Mouse (Mus musculus) limb, embryonic 14.5 days (tissue): ENCODE data around the gene Msi2. TPM values are rescaled to one million over a fixed set of nuclear protein-coding genes. Genes with fewer than 3 reads are reported as not detected.

Source experiments
- ATAC-seq: fragments of 200-750 bp; cut with Nextera tagmentation; 2 replicates; pipeline ENCODE4 v1.8.0; 2017; ENCODE audit warnings: low read depth, moderate number of reproducible peaks, moderate TSS enrichment; ENCODE audit not compliant: low FRiP score
- DNase-seq: peaks from one replicate; pipeline ENCODE4 v3.0.0-alpha.2; 2015; ENCODE audit warnings: low spot score
- H3K27ac ChIP-seq: fragments of 300-500 bp; sonication (generic); replicated peaks from 2 replicates; pipeline ENCODE4 v1.5.1; 2014; ENCODE audit warnings: low read depth, mild to moderate bottlenecking, low read length, moderate library complexity, mixed read lengths
- H3K27me3 ChIP-seq: fragments of 300-500 bp; sonication (generic); 2 replicates; pipeline ENCODE4 v1.6.1; 2014; ENCODE audit warnings: low read length, mixed read lengths; ENCODE audit not compliant: control insufficient read depth, insufficient read depth
- H3K36me3 ChIP-seq: fragments of 300-500 bp; sonication (generic); 2 replicates; pipeline ENCODE4 v1.6.1; 2014; ENCODE audit warnings: mild to moderate bottlenecking, low read length, moderate library complexity, mixed read lengths; ENCODE audit not compliant: control insufficient read depth, insufficient read depth
- H3K4me1 ChIP-seq: fragments of 300-500 bp; sonication (generic); 2 replicates; pipeline ENCODE4 v1.6.1; 2014; ENCODE audit warnings: antibody characterized with exemption, low read length, mixed read lengths; ENCODE audit not compliant: control insufficient read depth, insufficient read depth
- H3K4me2 ChIP-seq: fragments of 300-500 bp; sonication (generic); replicated peaks from 2 replicates; pipeline ENCODE4 v1.6.1; 2014; ENCODE audit warnings: low read depth, mild to moderate bottlenecking, low read length, moderate library complexity; ENCODE audit not compliant: severe bottlenecking
- H3K4me3 ChIP-seq: fragments of 300-500 bp; sonication (generic); replicated peaks from 2 replicates; pipeline ENCODE4 v1.5.1; 2014; ENCODE audit warnings: low read length
- H3K9ac ChIP-seq: fragments of 300-500 bp; sonication (generic); 2 replicates; pipeline ENCODE4 v1.6.1; 2014; ENCODE audit warnings: mild to moderate bottlenecking, low read depth, low read length, moderate library complexity; ENCODE audit not compliant: severe bottlenecking
- H3K9me3 ChIP-seq: fragments of 300-500 bp; sonication (generic); 2 replicates; pipeline ENCODE4 v1.6.1; 2016; ENCODE audit warnings: low read length; ENCODE audit not compliant: control insufficient read depth
- POLR2A ChIP-seq: fragments of 200-500 bp; IDR thresholded peaks from 2 replicates; pipeline ENCODE4 v1.8.0; 2012; ENCODE audit warnings: inconsistent platforms, mild to moderate bottlenecking, moderate library complexity, borderline replicate concordance; ENCODE audit not compliant: insufficient read depth, insufficient read length; ENCODE audit errors: extremely low read depth
- WGBS: fragments of 180-500 bp; shearing (Covaris S2); extraction: QIAGEN DNeasy Blood & Tissue Kit; methylation state at CpG from one replicate; pipeline ENCODE4 v1.1.7; 2014; 5-methylcytosine and 5-hydroxymethylcytosine counted together
- polyA plus RNA-seq, 2 experiments: library from polyadenylated mRNA; depleted of rRNA in 1 of 2; stranded (reverse) in 1 of 2; unstranded in 1 of 2; fragments of >200 nt; fragmentation: Nextera tagmentation in 1 of 2; extraction: Ambion mirVana in 1 of 2; gene quantifications; 2 replicates each; pipeline versions ENCODE4 v1.2.1 to v1.2.3; 2012 to 2014

Msi2 gene
- polyA plus RNA-seq, 2 experiments, result 13.9 to 36.5 TPM

- H3K36me3 ChIP-seq, result no peaks in the 10 kb centered on the region
- H3K27me3 ChIP-seq, result peaks cover 6% of the 10 kb centered on the region; the same call in 1 of the 2 replicates
- H3K9ac ChIP-seq, result no peak overlapping the region
- no peaks in the 10 kb centered on the region for H3K9me3 ChIP-seq
- ATAC-seq, result peak; percentile 60
- WGBS, result 20% methylated on average over 11 of the region's 11 CpGs
- H3K4me2 ChIP-seq, result no peak overlapping the region
- TF ChIP-seq POLR2A, result no peak
- peak; percentile 82 for DNase-seq
- H3K4me1 ChIP-seq, result peaks cover 29% of the 10 kb centered on the region
- H3K4me3 ChIP-seq, result no peak overlapping the region
- no peak overlapping the region for H3K27ac ChIP-seq
Measured at GRCm38 (mm10) chr11:88572461-88572860, 145.9 kb downstream of the Msi2 start.

GRCm38 (mm10) chr11:88570715-88571202 is 147.6 kb downstream of the Msi2 start:
- Histone ChIP-seq H3K27me3 (peaks cover 6% of the 10 kb centered on the region; the same call in 1 of the 2 replicates), H3K27ac (no peak overlapping the region), H3K4me2 (no peak overlapping the region), H3K4me3 (no peak overlapping the region), H3K4me1 (peaks cover 34% of the 10 kb centered on the region), H3K9me3 (no peaks in the 10 kb centered on the region), H3K9ac (no peak overlapping the region), H3K36me3 (no peaks in the 10 kb centered on the region)
- TF ChIP-seq POLR2A, result no peak
- DNase-seq (no peak), ATAC-seq (no peak)
- 80% methylated on average over 6 of the region's 6 CpGs for WGBS

- Histone ChIP-seq H3K4me1 (peaks cover 14% of the 10 kb centered on the region), H3K4me3 (no peak overlapping the region), H3K27ac (no peak overlapping the region), H3K36me3 (0 out of 2 replicates have a peak, but pooled peaks cover 3% of the 10 kb centered on the region), H3K27me3 (no peaks in the 10 kb centered on the region), H3K9ac (no peak overlapping the region), H3K4me2 (no peak overlapping the region), H3K9me3 (no peaks in the 10 kb centered on the region)
- whole genome bisulfite sequencing, result 53% methylated on average over 20 of the region's 20 CpGs
- TF ChIP-seq POLR2A, result no peak
- ATAC-seq, result no peak
- DNase-seq, result no peak
Measured at GRCm38 (mm10) chr11:88566613-88567606, 151.4 kb downstream of the Msi2 start.

DNA sequence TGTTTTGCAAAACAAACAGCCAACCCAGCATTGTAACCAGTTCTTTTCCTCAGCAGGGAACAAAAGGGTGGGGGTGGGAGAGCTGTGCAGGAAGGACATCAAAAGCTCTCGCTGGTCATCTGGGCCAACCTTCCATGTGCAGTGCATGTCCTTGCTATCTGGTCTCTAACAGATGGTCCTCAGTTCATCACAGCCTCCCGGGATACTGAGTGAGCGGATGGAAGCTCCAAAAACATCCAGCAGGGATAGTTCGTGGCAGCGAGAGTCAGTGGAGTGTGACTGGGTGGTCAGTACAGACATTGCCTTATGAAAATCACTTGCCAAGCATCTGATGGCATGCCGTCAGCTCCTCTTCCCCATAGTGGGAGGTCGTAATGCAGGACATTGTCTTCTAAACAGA is 153.5 kb downstream of the Msi2 start:
- Histone ChIP-seq H3K4me2 (no peak overlapping the region), H3K27ac (no peak overlapping the region), H3K27me3 (no peaks in the 10 kb centered on the region), H3K36me3 (0 out of 2 replicates have a peak, but pooled peaks cover 3% of the 10 kb centered on the region), H3K4me3 (no peak overlapping the region), H3K4me1 (peaks cover 30% of the 10 kb centered on the region), H3K9ac (no peak overlapping the region), H3K9me3 (no peaks in the 10 kb centered on the region)
- DNase-seq, result no peak
- WGBS, result 73% methylated on average over 7 of the region's 7 CpGs
- ATAC-seq, result no peak
- TF ChIP-seq POLR2A, result no peak

DNA sequence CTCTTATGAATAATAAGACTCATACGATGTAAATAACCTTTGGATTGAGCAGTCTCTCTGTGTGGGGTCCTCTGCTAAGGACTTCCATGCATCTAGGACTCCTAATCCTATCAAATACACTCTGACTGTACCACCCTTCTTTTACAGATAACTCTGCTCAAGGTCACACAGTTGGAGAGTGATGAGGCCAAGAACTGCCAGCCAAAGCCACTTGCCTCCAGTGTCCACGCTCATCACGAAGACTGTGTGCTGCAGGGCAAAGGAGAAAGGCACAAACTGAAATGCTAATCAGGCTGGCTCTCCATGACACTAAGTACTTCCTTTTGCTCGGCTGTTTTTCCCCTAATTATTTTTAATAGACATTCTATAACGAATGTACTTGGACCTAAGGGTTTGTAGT is 153.9 kb downstream of the Msi2 start:
- Histone ChIP-seq H3K27ac (no peak overlapping the region), H3K36me3 (0 out of 2 replicates have a peak, but pooled peaks cover 3% of the 10 kb centered on the region), H3K4me1 (peaks cover 30% of the 10 kb centered on the region), H3K4me2 (no peak overlapping the region), H3K27me3 (no peaks in the 10 kb centered on the region), H3K4me3 (no peak overlapping the region), H3K9me3 (no peaks in the 10 kb centered on the region), H3K9ac (no peak overlapping the region)
- TF ChIP-seq POLR2A, result no peak
- DNase-seq, result no peak
- no peak for ATAC-seq
- 50% methylated on average over 5 of the region's 5 CpGs for WGBS
